Mouse (Mus musculus) activated CD4-positive, CD25-positive, alpha-beta regulatory T cell, adult 9 weeks (primary cell): ENCODE measurements around the gene Gm11985. TPM values are rescaled to one million over a fixed set of nuclear protein-coding genes. Genes with fewer than 3 reads are reported as not detected.

ENCODE experiments used
- polyA plus RNA-seq: library from polyadenylated mRNA; unstranded; fragments of 100-300 nt; shearing (Covaris generic); gene quantifications from one replicate; pipeline ENCODE4 v1.2.1, GENCODE M21; 2017

The Gm11985 gene
- polyA plus RNA-seq = not detected

DNA sequence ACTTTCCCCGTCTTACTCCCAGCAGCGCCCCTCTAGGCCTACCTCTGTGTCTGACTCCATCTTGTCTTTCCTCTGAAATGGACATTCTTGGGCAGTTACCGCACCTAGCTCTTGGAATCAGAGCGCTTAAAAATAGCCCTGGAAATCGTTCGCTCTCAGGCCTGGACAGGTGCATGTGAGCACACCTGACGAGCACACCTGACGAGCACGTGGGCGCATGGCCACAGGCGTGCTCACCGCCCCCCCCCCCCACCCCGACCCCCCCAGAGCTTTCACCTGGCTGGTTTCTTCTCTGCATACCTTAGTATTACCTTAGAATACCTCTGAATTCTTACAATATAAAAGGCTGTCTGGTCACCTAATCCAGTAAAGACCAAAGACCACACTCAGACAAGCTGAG lies at the start of gene Gm11985:
Gm11985 (minus strand) TSS at position 101 of the 400 bp plus-strand sequence.

DNA sequence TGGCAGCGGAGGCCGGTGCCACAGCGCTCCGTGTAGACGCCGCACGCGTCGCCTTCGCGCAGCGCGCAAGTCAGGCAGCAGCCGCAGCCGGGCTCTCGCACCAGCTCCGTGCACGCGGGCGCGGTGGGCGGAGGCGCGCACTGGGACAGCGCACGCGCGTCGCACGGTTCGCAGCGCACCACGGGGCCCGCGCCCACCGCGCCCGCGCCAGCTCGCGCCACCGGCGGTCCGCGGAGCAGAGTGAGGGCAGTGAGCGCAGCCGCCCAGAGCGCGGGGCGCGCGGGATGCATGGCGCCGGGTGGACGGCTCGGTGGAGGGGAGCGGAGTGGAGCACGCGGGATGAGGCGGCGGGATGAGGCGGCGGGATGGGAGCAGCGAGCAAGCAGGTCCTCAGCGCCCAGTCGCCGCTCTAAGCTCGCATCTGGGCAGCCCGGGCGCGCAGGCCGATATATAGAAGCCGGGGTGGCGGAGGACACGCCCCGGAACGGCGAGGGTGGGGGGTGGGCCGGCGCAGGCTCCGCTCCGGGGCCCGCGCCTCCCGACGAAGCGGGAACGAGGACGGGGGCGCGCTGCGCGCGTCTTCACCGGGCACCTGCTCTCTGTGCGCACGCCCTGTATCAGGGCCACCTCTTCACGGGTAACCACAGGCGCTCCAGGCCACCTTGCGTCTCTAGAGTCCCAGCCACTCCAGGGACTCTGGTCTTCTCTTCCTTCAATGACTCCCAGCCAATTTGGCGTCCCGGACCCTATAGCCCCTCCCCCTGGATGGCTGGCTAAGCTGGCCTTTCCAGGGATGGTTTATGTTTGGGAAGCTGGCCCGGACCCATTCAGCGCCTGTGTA lies 25.4 kb upstream of the Gm11985 start, which contains the start of gene Igfbp3:
Igfbp3 (minus strand) TSS at position 423 of the 841 bp plus-strand sequence.

DNA sequence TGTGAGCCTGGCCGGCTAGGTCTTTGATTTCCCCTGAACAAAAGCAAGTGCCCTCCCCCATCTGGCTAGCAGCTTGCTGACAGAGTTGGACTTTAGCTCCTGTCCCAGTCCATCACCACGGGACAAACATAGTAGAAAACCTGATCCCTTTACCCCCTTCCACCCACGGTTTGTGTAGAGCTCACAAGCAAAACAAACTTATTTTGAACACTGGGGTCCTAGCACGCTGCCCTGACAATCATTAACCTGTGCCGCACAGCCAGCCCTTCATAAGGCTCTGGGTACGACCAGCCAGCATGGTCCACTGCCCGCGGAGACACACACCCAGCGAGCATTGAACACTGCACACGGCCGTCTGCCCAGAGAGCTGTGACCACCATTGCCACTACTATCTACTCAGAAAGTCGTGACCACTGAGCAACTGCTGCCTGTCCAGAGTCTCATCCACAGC lies 9.1 kb upstream of the Gm11985 start, which contains the start of gene Igfbp1:
Igfbp1 (plus strand) TSS at position 292 of the 451 bp plus-strand sequence.

Other genes starting within 250 kb of the Gm11985 start
- 0.13 TPM for gene Adcy1, start 125.1 kb downstream of the Gm11985 start, polyA plus RNA-seq
- gene Igfbp1, start 9.2 kb upstream of the Gm11985 start, polyA plus RNA-seq = not detected
- not detected for gene Igfbp3, start 25.4 kb upstream of the Gm11985 start, polyA plus RNA-seq